Mouse (Mus musculus) mature B cell (primary cell): ENCODE results near the gene Poll.

Source experiments
- in situ Hi-C: fragments of 300-500 bp; cut with MboI; formaldehyde crosslinking; loops from 2 replicates; pipeline ENCODE4 v1.14.3; 2019

Poll gene

GRCm38 (mm10) chr19:45535929-45536328, 24.4 kb downstream of the Poll start:
- in situ Hi-C loops: no loop called here

GRCm38 (mm10) chr19:45535214-45535735, 25.1 kb downstream of the Poll start:
- in situ Hi-C loops: no loop called here

- in situ Hi-C loops: no loop called here
These were observed 26.7 kb downstream of the Poll start for GRCm38 (mm10) chr19:45533617-45534016.

GRCm38 (mm10) chr19:45531554-45531953, 28.8 kb downstream of the Poll start:
- in situ Hi-C loops: no loop called here

- in situ Hi-C loops: no loop called here
These were observed 29.9 kb downstream of the Poll start for GRCm38 (mm10) chr19:45530200-45530995.

GRCm38 (mm10) chr19:45529294-45529693, 31.0 kb downstream of the Poll start:
- in situ Hi-C loops: no loop called here

GRCm38 (mm10) chr19:45527931-45528534, 32.3 kb downstream of the Poll start:
- in situ Hi-C loops: no loop called here

- in situ Hi-C loops: no loop called here
These were observed 32.9 kb downstream of the Poll start for GRCm38 (mm10) chr19:45527382-45527781.

- in situ Hi-C loops: no loop called here
These were observed 44.1 kb downstream of the Poll start for GRCm38 (mm10) chr19:45516264-45516663.

GRCm38 (mm10) chr19:45515341-45515740, 45.0 kb downstream of the Poll start:
- in situ Hi-C loops: no loop called here

- in situ Hi-C loops: no loop called here
These were observed 48.9 kb downstream of the Poll start for GRCm38 (mm10) chr19:45511406-45511805.

- in situ Hi-C loops: no loop called here
These were observed 49.7 kb downstream of the Poll start for GRCm38 (mm10) chr19:45510680-45511079.

- in situ Hi-C loops: no loop called here
These were observed 52.8 kb downstream of the Poll start for GRCm38 (mm10) chr19:45507531-45507930.

- in situ Hi-C loops: no loop called here
These were observed 54.9 kb downstream of the Poll start for GRCm38 (mm10) chr19:45505446-45505845.
